Mouse (Mus musculus): ENCODE data around the gene Neurl1a.

Neurl1a gene

DNA sequence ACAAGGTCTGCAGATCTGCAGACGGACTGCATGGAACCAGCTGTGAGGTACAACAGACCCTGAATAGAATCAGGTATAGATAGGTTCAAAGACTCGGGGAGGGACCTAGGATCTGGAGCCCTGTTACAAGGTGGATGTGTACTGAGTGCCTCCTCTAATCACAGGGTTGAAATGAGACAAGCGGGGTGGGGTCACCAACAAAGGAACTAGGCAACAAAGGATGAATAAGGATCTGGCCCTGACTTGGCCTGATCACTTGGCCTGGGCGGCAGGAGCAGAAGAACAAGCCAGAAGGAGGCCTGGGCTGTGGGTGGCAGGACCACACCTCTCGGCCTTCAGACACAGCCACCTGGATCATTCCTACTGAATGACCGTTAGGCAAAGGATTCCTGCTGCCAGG lies 107.0 kb downstream of the Neurl1a start:
- no peak for DNase-seq (ENCODE audit: low spot score in 2 of 2)

DNA sequence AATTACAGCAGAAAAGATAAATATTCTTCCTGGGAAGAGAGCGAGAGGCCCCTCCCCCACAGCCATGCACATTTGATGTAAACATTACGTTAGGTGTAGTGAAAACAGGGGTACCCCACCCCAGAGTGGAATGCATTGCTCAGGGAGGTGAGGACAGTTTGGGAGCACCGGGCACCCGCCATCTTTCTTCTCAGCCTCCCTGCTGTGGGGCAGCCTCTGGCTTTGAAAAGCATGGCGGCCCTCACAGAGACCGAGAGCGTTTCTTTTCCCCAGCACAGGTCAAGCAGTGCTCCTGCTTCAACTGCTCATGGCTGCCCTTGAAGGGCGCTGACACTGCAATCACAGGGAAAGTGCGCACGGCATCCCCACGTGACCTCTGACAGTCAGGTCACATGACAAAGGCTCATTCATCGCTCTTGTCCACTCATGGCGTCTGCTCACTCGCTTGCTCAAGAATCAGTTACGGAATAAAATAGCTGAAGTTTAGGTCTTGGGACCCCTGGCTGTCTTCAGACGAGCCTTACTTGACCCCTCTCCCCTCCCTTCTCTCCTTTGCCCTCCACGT lies 108.3 kb downstream of the Neurl1a start:
- DNase-seq (ENCODE audit: low spot score in 2 of 2) = no peak

DNA sequence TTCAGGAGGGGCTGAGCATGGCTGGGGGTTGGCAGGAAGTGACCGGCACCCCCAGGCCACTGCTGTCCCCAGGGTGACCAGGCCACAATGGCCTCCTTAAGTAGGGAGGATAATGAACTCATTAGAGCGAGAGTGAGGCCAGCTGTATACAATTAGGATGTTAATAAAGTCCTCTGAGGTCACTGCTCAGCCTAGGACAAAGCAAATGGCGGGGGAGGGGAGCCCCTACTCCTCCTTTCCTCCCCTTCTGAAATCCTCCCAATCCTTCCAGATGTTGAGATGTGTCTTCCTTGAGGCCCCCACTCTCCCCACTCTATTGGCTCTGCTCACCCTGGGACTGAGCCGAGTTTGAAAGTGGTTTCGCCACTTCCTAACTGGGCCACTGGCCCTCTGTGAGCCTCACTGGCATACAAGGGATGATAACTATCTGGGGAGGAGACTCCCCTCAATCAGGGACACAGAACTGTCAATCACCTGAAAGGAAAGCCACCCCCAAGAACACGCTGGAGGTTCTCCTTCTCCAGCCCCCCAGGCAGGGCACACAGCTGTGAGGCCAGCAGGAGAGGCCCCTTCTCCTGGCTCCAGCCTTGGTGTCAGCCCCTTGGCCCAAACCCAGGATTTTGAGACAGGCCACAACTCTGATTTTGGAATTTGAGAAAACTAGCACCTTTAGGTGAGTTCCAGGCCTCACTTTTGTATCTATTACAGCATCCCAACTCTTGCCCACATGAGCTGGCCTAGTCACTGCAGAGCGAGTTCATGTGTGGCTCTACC lies 112.9 kb downstream of the Neurl1a start:
- peak in 1 of 2 experiments; percentile 33 for DNase-seq (ENCODE audit: low spot score in 2 of 2)

DNA sequence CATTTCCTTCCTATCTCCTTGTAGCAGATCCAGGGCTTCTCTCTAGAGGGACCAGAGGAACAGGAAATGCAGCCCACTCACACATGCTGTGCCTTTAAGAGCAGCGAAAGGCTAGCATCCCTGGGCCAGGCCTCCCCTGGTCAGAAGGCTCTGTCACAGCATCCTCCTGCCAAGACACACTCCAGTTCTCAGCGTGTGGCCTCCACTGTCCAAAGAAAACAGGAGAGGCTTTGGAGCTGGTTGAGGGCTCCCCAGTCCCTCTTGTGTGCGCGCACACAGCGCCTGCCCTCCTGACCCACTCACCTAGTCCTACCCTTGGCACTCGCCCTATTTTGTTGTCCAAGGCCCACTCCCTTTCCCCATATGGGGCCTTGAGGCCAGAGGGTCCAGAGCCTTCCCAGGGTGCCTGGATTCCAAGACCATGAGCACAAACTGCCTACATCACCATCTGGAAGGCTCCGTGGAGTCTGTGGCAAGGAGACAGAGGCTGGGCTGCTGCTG lies 113.9 kb downstream of the Neurl1a start:
- peak; percentile 78 to 84 for DNase-seq (ENCODE audit: low spot score in 2 of 2)

DNA sequence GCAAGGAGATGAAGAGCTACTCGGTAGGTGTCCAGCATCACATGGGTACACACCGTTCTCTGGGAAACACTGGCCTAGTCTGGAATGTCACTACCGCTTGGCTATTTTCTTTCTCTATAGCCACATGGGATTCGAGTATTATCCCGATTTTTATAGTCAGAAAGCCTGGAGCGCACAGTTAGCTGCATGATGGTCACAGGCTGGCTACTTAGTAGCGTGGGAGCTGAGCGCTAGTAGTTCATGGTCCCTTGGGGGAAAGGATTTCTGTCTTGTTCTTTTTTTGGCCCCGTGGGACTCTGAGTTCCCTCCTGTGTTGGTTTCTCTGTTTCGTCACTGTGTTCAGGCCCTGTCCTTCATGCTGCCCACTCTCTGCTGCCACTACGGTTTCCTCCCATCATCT lies 119.5 kb downstream of the Neurl1a start:
- no peak for DNase-seq (ENCODE audit: low spot score in 2 of 2)

DNA sequence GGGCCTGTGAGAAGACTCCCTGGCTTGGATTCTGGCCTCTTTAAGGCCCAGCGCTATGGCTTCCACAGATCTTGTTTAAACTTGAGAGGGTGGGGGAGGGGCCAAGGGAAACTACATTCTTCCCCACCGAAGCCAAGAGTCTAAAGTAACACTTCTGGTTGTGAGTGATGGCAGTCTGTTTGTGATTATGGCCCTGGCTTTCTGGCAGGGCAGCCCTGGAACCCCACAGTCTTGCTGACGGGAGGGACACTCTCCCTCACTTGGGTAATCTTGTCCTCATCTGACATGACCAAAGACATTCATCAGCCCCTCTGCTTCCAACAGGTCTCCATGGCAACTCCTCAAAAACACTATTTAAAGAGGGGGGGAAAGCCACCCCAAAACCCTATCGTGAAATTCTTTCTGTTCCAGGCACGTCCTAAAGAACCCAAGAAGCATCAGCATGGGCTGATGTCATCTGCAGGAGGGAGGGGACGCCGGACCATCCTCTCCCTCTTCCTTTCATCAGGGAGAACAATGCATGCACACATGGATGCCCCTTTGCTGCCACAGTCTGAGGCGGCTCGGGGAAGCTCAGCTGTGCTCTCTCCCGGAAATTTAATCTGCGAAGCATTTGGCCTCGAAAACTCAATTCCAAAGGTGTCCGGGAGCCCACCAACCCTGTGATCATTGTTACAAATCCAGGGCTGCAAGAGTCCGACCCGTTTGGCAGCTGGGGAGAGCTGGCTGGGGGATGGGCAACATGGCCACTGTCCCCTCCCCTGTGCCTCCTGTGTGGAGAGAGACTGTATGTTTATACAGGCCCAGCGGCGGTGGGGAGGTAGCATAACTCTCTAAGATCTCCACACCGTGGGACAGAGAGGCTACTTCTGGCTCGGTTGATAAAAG lies 122.9 kb downstream of the Neurl1a start:
- no peak for DNase-seq (ENCODE audit: low spot score in 2 of 2)

DNA sequence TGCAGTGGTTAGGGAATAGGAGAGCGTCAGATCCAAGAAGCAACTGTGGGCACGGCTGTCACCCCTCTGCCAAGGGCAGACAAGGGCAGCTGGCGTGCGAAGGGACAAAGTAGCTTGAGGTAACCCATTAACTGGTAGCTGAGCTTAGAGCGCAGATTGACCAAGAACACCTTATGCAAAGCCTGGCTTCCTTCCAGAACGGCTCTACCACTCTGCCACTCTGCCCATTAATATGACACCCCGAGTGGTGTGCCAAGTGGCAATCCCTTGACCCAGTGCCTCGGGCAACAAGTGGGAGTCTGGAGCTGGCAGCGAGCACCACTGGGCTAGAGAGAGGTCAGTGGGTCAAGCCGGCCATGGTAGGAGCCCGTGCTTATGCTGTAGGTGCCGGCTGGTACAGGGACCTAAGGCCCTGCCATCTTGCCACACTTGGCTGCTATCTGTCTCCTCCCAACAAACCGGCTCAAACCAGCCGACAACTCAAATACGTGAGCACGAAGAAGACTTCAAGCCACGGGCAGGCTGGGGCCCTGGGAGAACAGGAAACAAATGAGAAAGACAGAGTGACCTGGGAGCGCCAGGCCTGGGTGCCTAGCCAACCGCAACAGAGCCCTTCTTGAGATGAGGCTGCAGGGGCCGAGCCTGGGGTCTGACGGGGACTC lies 123.7 kb downstream of the Neurl1a start:
- no peak for DNase-seq (ENCODE audit: low spot score in 2 of 2)

DNA sequence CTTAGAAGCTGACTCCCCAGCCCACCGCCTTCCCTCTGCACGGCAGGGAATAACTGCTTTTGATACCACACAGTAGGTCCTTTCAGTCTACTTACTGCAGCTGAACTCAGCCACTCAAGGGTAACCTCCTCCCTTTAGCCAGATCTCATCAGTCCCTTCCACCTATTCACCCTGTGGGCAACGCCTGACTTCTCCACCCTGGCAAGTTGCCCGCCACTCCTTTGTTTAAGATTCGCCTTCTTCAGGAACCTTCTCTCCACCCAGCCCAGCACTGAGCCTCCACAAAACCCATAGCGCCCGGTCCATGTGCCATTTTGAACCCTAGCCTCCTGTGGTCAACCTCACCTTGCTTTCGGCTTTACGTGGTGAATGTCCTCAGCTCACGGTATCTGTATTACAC lies 124.5 kb downstream of the Neurl1a start:
- no peak for DNase-seq (ENCODE audit: low spot score in 2 of 2)

DNA sequence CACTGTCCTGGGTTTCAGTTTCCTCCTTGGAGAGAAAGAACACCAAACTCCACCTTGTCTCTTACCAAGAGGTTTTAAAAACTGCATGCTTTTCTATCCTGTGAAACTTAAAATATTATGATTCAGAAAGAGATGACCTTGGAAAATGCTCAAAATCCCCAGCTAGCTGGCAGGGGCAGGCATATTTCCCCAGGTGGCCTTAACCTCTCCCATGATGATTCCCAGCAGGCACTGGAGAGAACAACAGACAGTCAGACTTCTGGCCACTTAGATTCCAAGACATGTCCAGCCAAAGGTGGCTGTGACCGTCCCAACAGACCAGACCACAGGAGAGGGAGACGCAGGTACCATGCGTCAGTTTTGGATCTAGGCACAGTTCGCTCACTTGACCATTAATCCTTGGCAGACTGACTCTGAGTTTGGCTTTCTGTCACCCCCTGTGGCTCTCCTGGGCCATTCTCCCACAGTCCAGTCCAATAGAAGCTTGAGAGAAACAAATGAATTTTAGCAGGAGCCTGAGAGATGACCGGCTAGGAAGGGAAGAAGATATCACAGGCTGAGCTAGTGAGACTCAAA lies 125.6 kb downstream of the Neurl1a start:
- DNase-seq (ENCODE audit: low spot score in 2 of 2) = no peak

DNA sequence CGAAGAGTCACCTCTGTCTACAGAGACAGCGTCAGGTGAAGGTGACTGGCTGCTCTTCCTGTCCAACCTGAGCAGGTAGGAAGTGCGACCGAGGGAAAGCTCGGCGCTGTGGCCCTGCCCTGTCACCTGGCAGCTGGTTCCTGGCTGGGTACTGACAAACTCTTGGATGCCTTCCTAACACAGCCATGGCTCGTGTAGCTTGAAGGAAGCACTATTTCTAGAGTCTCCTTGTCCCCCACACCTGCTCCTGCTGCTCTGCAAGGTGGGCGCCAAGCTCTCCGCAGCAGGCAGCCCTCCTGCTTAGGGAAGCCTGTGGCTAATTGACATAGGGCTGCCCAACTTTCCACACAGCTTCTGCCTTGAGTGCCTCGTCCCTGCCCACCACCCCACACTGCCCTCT lies 126.8 kb downstream of the Neurl1a start:
- no peak for DNase-seq (ENCODE audit: low spot score in 2 of 2)

DNA sequence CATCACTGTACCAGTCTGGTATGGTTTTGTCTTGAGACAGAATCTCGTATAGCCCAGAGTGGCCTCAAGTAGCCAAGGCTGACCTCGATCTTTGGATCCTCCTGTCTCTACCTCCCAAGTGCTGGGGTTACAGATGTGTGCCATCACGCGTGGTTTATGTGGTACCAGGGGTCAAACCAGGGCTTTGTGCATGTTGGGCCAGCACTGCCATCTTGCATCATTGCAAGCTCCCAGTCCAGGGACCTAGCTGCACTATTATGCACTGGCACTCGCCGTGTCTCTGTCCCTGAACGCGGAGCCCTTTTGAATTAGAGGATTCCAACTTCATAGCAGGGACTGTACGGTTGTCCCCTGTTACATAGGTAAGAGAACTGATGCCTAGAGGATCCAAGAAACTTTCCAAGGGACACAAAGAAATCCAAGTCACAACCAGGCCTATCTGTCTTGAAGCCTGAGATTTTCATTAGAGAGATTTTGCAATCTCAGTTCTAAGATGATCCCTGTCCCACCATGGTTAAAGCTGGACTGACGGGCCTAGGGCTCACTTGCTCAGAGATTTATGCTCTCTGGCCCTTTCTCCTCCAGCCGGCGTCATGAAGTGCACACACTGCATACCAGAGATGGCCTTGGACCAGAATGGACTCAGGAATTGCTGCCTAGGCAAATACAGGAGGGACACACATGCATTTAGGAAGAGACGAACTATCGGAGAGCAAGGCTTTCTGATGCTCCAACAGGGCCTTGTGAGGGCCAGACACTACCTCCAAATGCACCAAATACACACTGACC lies 127.7 kb downstream of the Neurl1a start:
- DNase-seq (ENCODE audit: low spot score in 2 of 2) = no peak

DNA sequence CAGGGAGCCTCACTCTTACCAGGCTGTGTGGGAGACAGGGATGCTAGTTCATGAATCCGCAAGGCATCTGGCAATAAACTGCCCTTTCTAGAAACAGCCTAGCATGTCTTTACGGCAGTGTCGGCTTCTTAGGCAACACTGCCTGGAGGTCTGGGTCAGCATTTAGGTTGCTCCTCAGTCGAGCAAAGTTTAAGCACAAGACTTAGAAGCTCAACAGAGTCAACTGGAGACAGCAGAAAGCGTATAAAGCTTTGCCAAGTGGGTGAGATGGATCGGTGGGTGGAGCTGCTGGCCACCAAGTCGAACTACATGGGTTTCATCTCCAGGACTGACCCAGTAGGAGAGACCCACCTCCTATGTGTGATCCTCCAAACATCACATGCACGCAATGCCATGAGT lies 128.3 kb downstream of the Neurl1a start:
- no peak for DNase-seq (ENCODE audit: low spot score in 2 of 2)
